Mouse (Mus musculus): ENCODE measurements at regions not wholly inside any gene's neighbourhood (a gene's known extent, or its start where the extent isn't known, plus 50 kb on each side); places are given as distances from the start of the nearest gene placed in this dataset.

DNA sequence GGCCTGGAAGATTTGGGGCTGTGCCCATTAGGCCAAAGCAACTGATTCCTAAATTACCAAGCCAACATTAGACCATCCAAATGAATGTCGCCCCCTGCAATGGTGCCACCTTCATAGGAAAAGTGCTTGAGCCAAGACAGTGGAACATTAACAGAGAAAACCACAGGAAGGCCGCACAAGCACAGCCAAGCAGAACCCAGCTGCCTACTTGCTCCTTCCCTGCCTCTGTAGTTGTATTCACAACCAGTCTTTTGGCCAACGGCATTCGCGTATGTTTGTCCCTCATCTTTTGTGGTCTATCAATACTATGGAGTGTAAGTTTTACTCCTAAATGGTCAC is 319.2 kb downstream of the Nr2f2 start:
- Histone ChIP-seq H3K27ac (ENCODE audit: low read length) (no peak overlapping the region), H3K4me1 (ENCODE audit: control insufficient read depth, insufficient read depth, low read length) (no peaks in the 10 kb centered on the region), H3K36me3 (ENCODE audit: control insufficient read depth, insufficient read depth, low read length) (no peaks in the 10 kb centered on the region), H3K9ac (replicated peaks; ENCODE audit: low read depth, low read length) (no peak overlapping the region), H3K4me2 (replicated peaks; ENCODE audit: low read depth, low read length) (no peak overlapping the region), H3K27me3 (ENCODE audit: control insufficient read depth, insufficient read depth, low read length) (no peaks in the 10 kb centered on the region), H3K4me3 (ENCODE audit: low read depth, low read length) (no peak overlapping the region), H3K9me3 (ENCODE audit: control insufficient read depth, low read depth, low read length) (no peaks in the 10 kb centered on the region)
- WGBS, result 92% methylated on average over 5 of the region's 5 CpGs
- ATAC-seq (ENCODE audit: insufficient number of reproducible peaks, insufficient read depth, low FRiP score, low read depth), result no peak

DNA sequence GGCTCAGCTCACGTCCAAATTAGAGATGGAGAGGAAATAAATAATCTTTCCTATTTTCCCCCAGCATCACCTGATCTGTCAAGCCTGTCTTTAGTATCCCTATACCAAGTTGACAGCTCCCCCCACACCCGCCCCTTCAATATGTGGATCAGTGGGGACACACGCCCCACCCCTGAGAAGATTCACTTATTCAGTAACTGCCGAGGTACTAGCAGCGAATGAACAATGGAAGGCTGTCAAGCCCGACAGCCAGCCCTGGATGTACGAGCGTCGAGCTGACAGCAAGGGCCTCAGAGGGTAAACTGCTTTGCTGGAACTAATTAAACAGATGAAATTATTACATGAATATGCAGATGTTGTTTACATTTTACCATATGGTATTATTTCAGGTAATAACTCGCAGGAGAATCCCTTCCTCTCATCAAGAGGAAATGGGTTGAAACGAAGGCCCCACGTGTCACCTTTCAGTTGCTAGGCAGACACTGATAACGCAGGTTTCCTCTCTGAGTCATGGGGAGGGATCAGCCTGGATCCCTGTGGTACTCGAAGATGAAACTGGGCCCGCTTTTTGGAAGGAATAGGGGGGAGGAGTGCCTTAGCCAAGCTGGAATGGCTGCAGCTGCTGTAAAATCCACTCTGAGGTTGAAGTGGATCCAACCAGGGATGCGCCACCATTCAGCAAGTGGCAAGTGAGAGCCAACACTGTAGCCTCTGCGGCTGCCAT is 319.7 kb downstream of the Nr2f2 start:
- H3K4me2 ChIP-seq (replicated peaks; ENCODE audit: low read depth, low read length), result no peak overlapping the region
- H3K4me1 ChIP-seq (ENCODE audit: control insufficient read depth, insufficient read depth, low read length), result no peaks in the 10 kb centered on the region
- no peaks in the 10 kb centered on the region for H3K36me3 ChIP-seq (ENCODE audit: control insufficient read depth, insufficient read depth, low read length)
- H3K27ac ChIP-seq (ENCODE audit: low read length), result no peak overlapping the region
- no peak overlapping the region for H3K4me3 ChIP-seq (ENCODE audit: low read depth, low read length)
- no peaks in the 10 kb centered on the region for H3K9me3 ChIP-seq (ENCODE audit: control insufficient read depth, low read depth, low read length)
- no peak for ATAC-seq (ENCODE audit: insufficient number of reproducible peaks, insufficient read depth, low FRiP score, low read depth)
- 60% methylated on average over 17 of the region's 17 CpGs for WGBS
- H3K9ac ChIP-seq (replicated peaks; ENCODE audit: low read depth, low read length), result no peak overlapping the region
- H3K27me3 ChIP-seq (ENCODE audit: control insufficient read depth, insufficient read depth, low read length), result no peaks in the 10 kb centered on the region

DNA sequence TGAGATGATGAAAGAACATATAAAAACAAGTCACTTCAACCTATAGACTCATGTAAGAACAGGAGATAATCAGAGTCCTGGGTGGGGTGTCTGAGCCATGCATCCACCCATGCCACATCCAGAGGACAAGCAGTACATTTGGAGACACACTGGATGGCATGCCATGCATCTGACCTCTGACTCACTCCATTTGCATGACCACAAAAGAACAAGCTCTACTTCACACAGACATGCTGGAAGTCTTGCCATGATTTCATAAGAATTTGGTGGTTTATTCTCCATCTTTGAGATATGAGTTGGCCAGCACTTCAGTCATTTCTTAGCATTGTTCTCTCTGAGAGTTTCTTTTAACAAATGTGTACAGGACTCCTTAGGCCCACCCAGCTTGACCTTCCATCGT is 329.5 kb downstream of the Nr2f2 start:
- no peak for ATAC-seq (ENCODE audit: insufficient number of reproducible peaks, insufficient read depth, low FRiP score, low read depth)

DNA sequence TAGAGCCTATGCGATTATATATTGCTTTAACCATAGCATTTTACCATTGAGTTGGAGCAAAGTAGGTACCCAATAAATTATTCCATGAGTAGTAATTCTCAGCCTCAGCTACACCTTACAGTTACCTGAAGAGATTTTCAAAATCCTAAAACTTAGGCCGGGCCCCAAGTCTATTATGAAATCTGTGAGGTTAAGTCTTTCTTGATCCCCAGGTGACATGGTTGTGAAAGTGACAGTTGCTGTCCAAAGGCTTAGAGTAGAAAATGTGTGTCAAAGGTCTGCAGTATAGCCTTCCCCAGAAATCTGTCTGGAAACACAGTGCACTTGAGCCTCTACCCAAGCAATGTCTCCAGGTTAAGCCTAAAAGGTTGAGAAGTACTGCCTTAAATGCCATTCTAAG is 333.7 kb downstream of the Nr2f2 start:
- no peak for ATAC-seq (ENCODE audit: insufficient number of reproducible peaks, insufficient read depth, low FRiP score, low read depth)
- Histone ChIP-seq H3K4me2 (replicated peaks; ENCODE audit: low read depth, low read length) (no peak overlapping the region), H3K4me3 (ENCODE audit: low read depth, low read length) (no peak overlapping the region), H3K9me3 (ENCODE audit: control insufficient read depth, low read depth, low read length) (no peaks in the 10 kb centered on the region), H3K9ac (replicated peaks; ENCODE audit: low read depth, low read length) (no peak overlapping the region), H3K4me1 (ENCODE audit: control insufficient read depth, insufficient read depth, low read length) (no peaks in the 10 kb centered on the region), H3K27ac (ENCODE audit: low read length) (no peak overlapping the region), H3K27me3 (ENCODE audit: control insufficient read depth, insufficient read depth, low read length) (no peaks in the 10 kb centered on the region), H3K36me3 (ENCODE audit: control insufficient read depth, insufficient read depth, low read length) (no peaks in the 10 kb centered on the region)
- WGBS, result 93% methylated on average over 2 of the region's 2 CpGs

More for the DNA sequence above, 329.5 kb downstream of the Nr2f2 start:
- Histone ChIP-seq H3K27me3 (ENCODE audit: control insufficient read depth, insufficient read depth, low read length) (no peaks in the 10 kb centered on the region), H3K9ac (replicated peaks; ENCODE audit: low read depth, low read length) (no peak overlapping the region), H3K4me2 (replicated peaks; ENCODE audit: low read depth, low read length) (no peak overlapping the region), H3K27ac (ENCODE audit: low read length) (no peak overlapping the region), H3K4me3 (ENCODE audit: low read depth, low read length) (no peak overlapping the region), H3K9me3 (ENCODE audit: control insufficient read depth, low read depth, low read length) (no peaks in the 10 kb centered on the region), H3K4me1 (ENCODE audit: control insufficient read depth, insufficient read depth, low read length) (no peaks in the 10 kb centered on the region), H3K36me3 (ENCODE audit: control insufficient read depth, insufficient read depth, low read length) (no peaks in the 10 kb centered on the region)
- WGBS, result 63% methylated on average over 1 of the region's 1 CpGs

DNA sequence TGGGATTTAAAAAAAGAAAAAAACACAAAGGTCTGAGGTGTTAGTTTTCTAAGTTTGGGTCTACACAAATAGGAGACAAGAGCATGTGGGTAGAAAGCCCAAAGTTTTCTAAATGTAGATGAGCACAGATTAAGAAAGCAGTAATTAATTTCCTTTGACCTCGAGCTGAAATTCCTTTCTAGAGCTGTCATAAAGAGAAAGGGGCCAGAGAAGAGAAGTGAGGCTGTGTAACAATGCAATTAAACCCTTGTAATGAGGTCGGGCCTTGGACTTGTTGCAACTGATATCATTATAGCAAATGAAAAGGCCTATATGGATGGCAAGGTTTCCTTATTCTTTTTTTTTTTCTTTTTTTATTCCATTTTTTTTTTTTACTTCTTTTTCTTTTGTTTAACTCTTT is 337.2 kb downstream of the Nr2f2 start:
- 62% methylated on average over 2 of the region's 2 CpGs for WGBS
- no peak for ATAC-seq (ENCODE audit: insufficient number of reproducible peaks, insufficient read depth, low FRiP score, low read depth)
- H3K9me3 ChIP-seq (ENCODE audit: control insufficient read depth, low read depth, low read length), result no peaks in the 10 kb centered on the region
- H3K36me3 ChIP-seq (ENCODE audit: control insufficient read depth, insufficient read depth, low read length), result no peaks in the 10 kb centered on the region
- no peak overlapping the region for H3K9ac ChIP-seq (replicated peaks; ENCODE audit: low read depth, low read length)
- no peak overlapping the region for H3K4me3 ChIP-seq (ENCODE audit: low read depth, low read length)
- H3K4me2 ChIP-seq (replicated peaks; ENCODE audit: low read depth, low read length), result no peak overlapping the region
- no peaks in the 10 kb centered on the region for H3K27me3 ChIP-seq (ENCODE audit: control insufficient read depth, insufficient read depth, low read length)
- H3K27ac ChIP-seq (ENCODE audit: low read length), result no peak overlapping the region
- H3K4me1 ChIP-seq (ENCODE audit: control insufficient read depth, insufficient read depth, low read length), result no peaks in the 10 kb centered on the region

DNA sequence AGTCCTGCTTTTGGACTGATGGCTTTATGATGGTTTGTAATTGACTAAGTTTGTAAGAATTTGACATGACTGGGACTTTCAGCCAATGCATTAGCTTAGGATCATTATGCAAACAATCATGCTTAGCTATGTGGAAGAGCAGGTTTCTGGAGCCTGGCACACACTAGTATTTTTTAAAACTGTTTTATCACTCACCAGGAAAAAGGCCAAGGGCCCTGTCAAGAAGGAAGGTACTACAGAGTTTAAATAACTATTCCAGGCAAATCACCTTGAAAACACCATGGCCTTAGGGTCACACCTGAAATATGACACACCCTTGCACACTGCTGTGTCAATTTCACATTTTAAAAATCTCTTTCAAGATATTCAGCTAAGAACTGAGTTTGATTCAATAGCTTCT is 341.0 kb downstream of the Nr2f2 start:
- 0 out of 2 replicates have a peak, but pooled peaks have one; percentile 58 for ATAC-seq (ENCODE audit: insufficient number of reproducible peaks, insufficient read depth, low FRiP score, low read depth)
- H3K27ac ChIP-seq (ENCODE audit: low read length), result no peak overlapping the region
- no peaks in the 10 kb centered on the region for H3K36me3 ChIP-seq (ENCODE audit: control insufficient read depth, insufficient read depth, low read length)
- no peaks in the 10 kb centered on the region for H3K9me3 ChIP-seq (ENCODE audit: control insufficient read depth, low read depth, low read length)
- H3K4me3 ChIP-seq (ENCODE audit: low read depth, low read length), result no peak overlapping the region
- no peaks in the 10 kb centered on the region for H3K4me1 ChIP-seq (ENCODE audit: control insufficient read depth, insufficient read depth, low read length)
- no peak overlapping the region for H3K9ac ChIP-seq (replicated peaks; ENCODE audit: low read depth, low read length)
- H3K27me3 ChIP-seq (ENCODE audit: control insufficient read depth, insufficient read depth, low read length), result no peaks in the 10 kb centered on the region
- no peak overlapping the region for H3K4me2 ChIP-seq (replicated peaks; ENCODE audit: low read depth, low read length)

DNA sequence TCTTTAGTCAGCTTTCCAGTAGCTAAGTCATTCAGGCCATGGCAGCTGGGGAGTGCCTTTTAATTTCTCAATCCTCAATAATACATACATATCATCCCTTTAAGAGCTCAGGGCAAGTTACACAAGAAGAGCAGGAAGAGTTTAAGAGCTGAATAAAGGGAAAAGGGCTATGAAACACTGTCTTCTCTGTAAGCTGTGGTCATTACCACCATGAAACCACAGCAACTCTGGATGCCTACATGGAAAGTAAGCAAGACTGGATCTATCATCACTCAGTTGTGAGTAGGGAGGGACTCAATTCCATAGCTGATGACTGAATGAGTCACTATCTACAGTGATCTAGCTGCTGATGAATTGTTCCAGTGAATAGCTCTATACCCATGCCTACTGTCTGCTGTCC is 349.9 kb downstream of the Nr2f2 start:
- H3K9me3 ChIP-seq (ENCODE audit: control insufficient read depth, low read depth, low read length), result no peaks in the 10 kb centered on the region
- no peak overlapping the region for H3K9ac ChIP-seq (replicated peaks; ENCODE audit: low read depth, low read length)
- H3K4me3 ChIP-seq (ENCODE audit: low read depth, low read length), result no peak overlapping the region
- H3K36me3 ChIP-seq (ENCODE audit: control insufficient read depth, insufficient read depth, low read length), result no peaks in the 10 kb centered on the region
- no peaks in the 10 kb centered on the region for H3K27me3 ChIP-seq (ENCODE audit: control insufficient read depth, insufficient read depth, low read length)
- no peak for ATAC-seq (ENCODE audit: insufficient number of reproducible peaks, insufficient read depth, low FRiP score, low read depth)
- no peak overlapping the region for H3K27ac ChIP-seq (ENCODE audit: low read length)
- H3K4me1 ChIP-seq (ENCODE audit: control insufficient read depth, insufficient read depth, low read length), result no peaks in the 10 kb centered on the region
- H3K4me2 ChIP-seq (replicated peaks; ENCODE audit: low read depth, low read length), result no peak overlapping the region

DNA sequence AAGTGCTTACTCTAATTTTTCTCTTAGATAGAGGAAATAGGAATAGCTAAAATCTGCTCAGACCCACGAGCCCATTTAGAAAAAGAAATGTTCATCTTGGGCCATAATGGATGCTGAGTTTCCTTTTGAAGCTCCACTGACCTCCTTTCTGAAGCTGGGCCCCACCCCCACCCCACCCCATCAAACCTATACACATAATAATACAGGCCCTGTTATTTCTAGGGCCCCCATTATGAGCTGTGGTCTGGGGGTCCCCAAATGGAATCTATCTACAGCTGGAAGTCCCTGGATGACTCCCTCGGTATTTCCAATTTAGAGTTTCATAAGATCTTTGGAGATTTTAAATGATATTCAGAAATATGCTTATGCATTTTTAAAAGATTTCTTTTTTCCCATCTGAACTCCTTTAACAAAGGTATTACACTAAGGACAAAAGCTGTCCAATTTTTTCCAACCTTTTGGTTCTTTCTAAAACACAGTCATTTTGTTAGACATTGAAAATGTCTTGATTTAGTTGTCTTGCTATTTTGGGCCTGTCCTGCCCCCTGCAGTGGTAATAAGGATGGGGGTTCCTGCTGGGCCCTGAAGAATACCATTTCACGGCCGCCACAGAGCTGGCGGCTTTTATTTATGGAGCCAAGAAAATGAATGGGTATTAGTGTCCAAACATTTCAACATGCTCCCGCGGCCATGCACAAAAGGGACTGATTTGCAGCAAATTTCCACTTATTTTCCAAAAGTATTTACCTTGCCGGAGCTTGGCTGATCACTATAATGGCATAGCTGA is 363.1 kb downstream of the Nr2f2 start:
- no peaks in the 10 kb centered on the region for H3K27me3 ChIP-seq (ENCODE audit: control insufficient read depth, insufficient read depth, low read length)
- no peak overlapping the region for H3K27ac ChIP-seq (ENCODE audit: low read length)
- H3K4me1 ChIP-seq (ENCODE audit: control insufficient read depth, insufficient read depth, low read length), result no peaks in the 10 kb centered on the region
- no peak for ATAC-seq (ENCODE audit: insufficient number of reproducible peaks, insufficient read depth, low FRiP score, low read depth)
- H3K4me2 ChIP-seq (replicated peaks; ENCODE audit: low read depth, low read length), result no peak overlapping the region
- no peaks in the 10 kb centered on the region for H3K36me3 ChIP-seq (ENCODE audit: control insufficient read depth, insufficient read depth, low read length)
- 59% methylated on average over 8 of the region's 8 CpGs for WGBS
- H3K9ac ChIP-seq (replicated peaks; ENCODE audit: low read depth, low read length), result no peak overlapping the region
- H3K9me3 ChIP-seq (ENCODE audit: control insufficient read depth, low read depth, low read length), result no peaks in the 10 kb centered on the region
- no peak overlapping the region for H3K4me3 ChIP-seq (ENCODE audit: low read depth, low read length)

DNA sequence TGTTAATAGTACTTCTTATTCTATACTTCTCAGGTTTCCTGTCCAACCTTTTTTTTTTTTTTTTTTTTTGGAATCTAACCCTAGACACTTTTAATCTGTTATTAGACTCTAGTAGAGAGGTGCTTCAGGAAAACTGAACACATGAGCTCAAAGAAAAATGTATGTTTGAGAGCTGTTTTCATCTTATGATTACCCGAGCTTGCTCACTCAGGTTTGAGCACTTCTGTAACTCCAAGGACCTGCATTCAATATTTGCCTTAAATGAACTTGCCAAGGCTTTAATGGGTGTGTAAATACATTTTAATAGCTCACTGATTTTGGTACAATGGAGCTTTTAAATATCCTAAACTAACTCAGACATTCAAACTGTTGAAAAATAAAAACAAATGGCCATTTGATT is 367.8 kb downstream of the Nr2f2 start:
- H3K4me2 ChIP-seq (replicated peaks; ENCODE audit: low read depth, low read length), result no peak overlapping the region
- H3K36me3 ChIP-seq (ENCODE audit: control insufficient read depth, insufficient read depth, low read length), result no peaks in the 10 kb centered on the region
- no peaks in the 10 kb centered on the region for H3K27me3 ChIP-seq (ENCODE audit: control insufficient read depth, insufficient read depth, low read length)
- no peaks in the 10 kb centered on the region for H3K9me3 ChIP-seq (ENCODE audit: control insufficient read depth, low read depth, low read length)
- no peak overlapping the region for H3K27ac ChIP-seq (ENCODE audit: low read length)
- H3K4me1 ChIP-seq (ENCODE audit: control insufficient read depth, insufficient read depth, low read length), result no peaks in the 10 kb centered on the region
- H3K9ac ChIP-seq (replicated peaks; ENCODE audit: low read depth, low read length), result no peak overlapping the region
- no peak for ATAC-seq (ENCODE audit: insufficient number of reproducible peaks, insufficient read depth, low FRiP score, low read depth)
- H3K4me3 ChIP-seq (ENCODE audit: low read depth, low read length), result no peak overlapping the region
- WGBS, result 54% methylated on average over 1 of the region's 1 CpGs
